Mouse (Mus musculus) forebrain, embryonic 10.5 days (tissue): ENCODE data around the gene Zfp335. TPM values are rescaled to one million over a fixed set of nuclear protein-coding genes. Genes with fewer than 3 reads are reported as not detected.

Source experiments
- DNase-seq: peaks from one replicate; pipeline ENCODE4 v3.0.0-alpha.2; 2017; ENCODE audit warnings: low spot score; ENCODE audit errors: extremely low spot score
- H3K27ac ChIP-seq: fragments of 300-500 bp; sonication (generic); 2 replicates; pipeline ENCODE4 v1.5.1; 2016; ENCODE audit warnings: mild to moderate bottlenecking
- H3K27me3 ChIP-seq: fragments of 300-500 bp; sonication (generic); 2 replicates; pipeline ENCODE4 v1.6.1; 2016; ENCODE audit warnings: mild to moderate bottlenecking; ENCODE audit not compliant: poor library complexity, severe bottlenecking
- H3K36me3 ChIP-seq: fragments of 300-500 bp; sonication (generic); replicated peaks from 2 replicates; pipeline ENCODE4 v1.6.1; 2016; ENCODE audit warnings: mild to moderate bottlenecking, moderate library complexity
- H3K4me1 ChIP-seq: fragments of 300-500 bp; sonication (generic); 2 replicates; pipeline ENCODE4 v1.6.1; 2016
- H3K4me3 ChIP-seq: fragments of 300-500 bp; sonication (generic); 2 replicates; pipeline ENCODE4 v1.5.1; 2016; ENCODE audit warnings: mild to moderate bottlenecking, moderate library complexity
- H3K9me3 ChIP-seq: fragments of 300-500 bp; sonication (generic); 2 replicates; pipeline ENCODE4 v1.6.1; 2016; ENCODE audit warnings: mild to moderate bottlenecking, moderate library complexity
- WGBS: fragments of 180-500 bp; shearing (Covaris S2); methylation state at CpG from one replicate; pipeline ENCODE4 v1.1.7; 2016; 5-methylcytosine and 5-hydroxymethylcytosine counted together
- polyA plus RNA-seq: library from polyadenylated mRNA; unstranded; fragments of >200 nt; fragmentation: Nextera tagmentation; extraction: Ambion mirVana; gene quantifications from 2 replicates; pipeline ENCODE4 v1.2.1, GENCODE M21; 2016

Gene Zfp335
- polyA plus RNA-seq, 1 experiment from 2014 or later, result 16.0 TPM

GRCm38 (mm10) chr2:164942692-164943290 lies 31.2 kb upstream of the Zfp335 start:
- 15% methylated on average over 5 of the region's 5 CpGs for WGBS
- 0 out of 2 replicates have a peak overlapping the region, but pooled peaks have one; percentile 12 for H3K27ac ChIP-seq
- no peaks in the 10 kb centered on the region for H3K9me3 ChIP-seq
- no peak overlapping the region for H3K4me3 ChIP-seq
- H3K4me1 ChIP-seq, result peaks cover 48% of the 10 kb centered on the region
- no peak for DNase-seq
- peaks cover 73% of the 10 kb centered on the region for H3K27me3 ChIP-seq
- H3K36me3 ChIP-seq, result no peaks in the 10 kb centered on the region

- DNase-seq, result no peak
- Histone ChIP-seq H3K27me3 (peaks cover 79% of the 10 kb centered on the region), H3K27ac (no peak within 1 kb of the TSS), H3K4me1 (peaks cover 46% of the 10 kb centered on the region), H3K9me3 (no peaks in the 10 kb centered on the region), H3K4me3 (no peak within 1 kb of the TSS), H3K36me3 (no peaks in the 10 kb centered on the region)
- 25% methylated on average over 10 of the region's 10 CpGs for WGBS
Observed at GRCm38 (mm10) chr2:164940140-164940830, 28.7 kb upstream of the Zfp335 start, which contains the start of gene Mmp9. TSS of gene Mmp9 (plus strand) at chr2:164940780.

GRCm38 (mm10) chr2:164939106-164939505 lies 27.5 kb upstream of the Zfp335 start:
- Histone ChIP-seq H3K27ac (peak overlapping the region; percentile 65), H3K36me3 (no peaks in the 10 kb centered on the region), H3K9me3 (no peaks in the 10 kb centered on the region), H3K4me1 (peaks cover 48% of the 10 kb centered on the region), H3K27me3 (peaks cover 91% of the 10 kb centered on the region), H3K4me3 (peak overlapping the region; percentile 51)
- no peak for DNase-seq
- WGBS, result 2% methylated on average over 11 of the region's 11 CpGs

GRCm38 (mm10) chr2:164938146-164939091 lies 26.9 kb upstream of the Zfp335 start:
- peak overlapping the region; percentile 65 for H3K27ac ChIP-seq
- peak overlapping the region; percentile 51 for H3K4me3 ChIP-seq
- H3K9me3 ChIP-seq, result no peaks in the 10 kb centered on the region
- peaks cover 93% of the 10 kb centered on the region for H3K27me3 ChIP-seq
- no peaks in the 10 kb centered on the region for H3K36me3 ChIP-seq
- H3K4me1 ChIP-seq, result peaks cover 48% of the 10 kb centered on the region
- WGBS, result 3% methylated on average over 39 of the region's 39 CpGs
- DNase-seq, result peak; percentile 58

- Histone ChIP-seq H3K27ac (no peak overlapping the region), H3K4me1 (peaks cover 38% of the 10 kb centered on the region), H3K27me3 (peaks cover 81% of the 10 kb centered on the region), H3K4me3 (no peak overlapping the region), H3K9me3 (no peaks in the 10 kb centered on the region), H3K36me3 (no peaks in the 10 kb centered on the region)
- no peak for DNase-seq
- WGBS, result 81% methylated on average over 4 of the region's 4 CpGs
Observed at GRCm38 (mm10) chr2:164935991-164936390, 24.4 kb upstream of the Zfp335 start.

- peaks cover 56% of the 10 kb centered on the region for H3K27me3 ChIP-seq
- 60% methylated on average over 10 of the region's 10 CpGs for WGBS
Observed at GRCm38 (mm10) chr2:164933534-164933933, 22.0 kb upstream of the Zfp335 start.

GRCm38 (mm10) chr2:164930706-164931581 lies 19.4 kb upstream of the Zfp335 start:
- Histone ChIP-seq H3K27me3 (peaks cover 30% of the 10 kb centered on the region), H3K27ac (no peak overlapping the region), H3K36me3 (no peaks in the 10 kb centered on the region), H3K9me3 (no peaks in the 10 kb centered on the region), H3K4me1 (peaks cover 8% of the 10 kb centered on the region; the same call in 1 of the 2 replicates), H3K4me3 (no peak overlapping the region)
- WGBS, result 73% methylated on average over 11 of the region's 11 CpGs
- no peak for DNase-seq

More at GRCm38 (mm10) chr2:164933534-164933933, 22.0 kb upstream of the Zfp335 start:
- H3K4me3 ChIP-seq, result no peak overlapping the region
- no peak overlapping the region for H3K27ac ChIP-seq
- no peaks in the 10 kb centered on the region for H3K36me3 ChIP-seq
- H3K4me1 ChIP-seq, result peaks cover 14% of the 10 kb centered on the region
- no peaks in the 10 kb centered on the region for H3K9me3 ChIP-seq
- DNase-seq, result no peak

GRCm38 (mm10) chr2:164924100-164924857 lies 12.7 kb upstream of the Zfp335 start:
- H3K4me1 ChIP-seq, result peaks cover 30% of the 10 kb centered on the region
- no peaks in the 10 kb centered on the region for H3K9me3 ChIP-seq
- peaks cover 16% of the 10 kb centered on the region for H3K36me3 ChIP-seq
- H3K27ac ChIP-seq, result no peak overlapping the region
- 34% methylated on average over 11 of the region's 11 CpGs for WGBS
- no peaks in the 10 kb centered on the region; the same call in 1 of the 2 replicates for H3K27me3 ChIP-seq
- H3K4me3 ChIP-seq, result no peak overlapping the region
- peak; percentile 68 for DNase-seq

- H3K9me3 ChIP-seq, result no peaks in the 10 kb centered on the region
- no peak for DNase-seq
- H3K27me3 ChIP-seq, result no peaks in the 10 kb centered on the region; the same call in 1 of the 2 replicates
- peaks cover 20% of the 10 kb centered on the region for H3K36me3 ChIP-seq
- H3K27ac ChIP-seq, result no peak overlapping the region
- H3K4me3 ChIP-seq, result no peak overlapping the region
- WGBS, result 67% methylated on average over 4 of the region's 4 CpGs
- peaks cover 30% of the 10 kb centered on the region for H3K4me1 ChIP-seq
Observed at GRCm38 (mm10) chr2:164923291-164923690, 11.7 kb upstream of the Zfp335 start.

- peaks cover 32% of the 10 kb centered on the region for H3K4me1 ChIP-seq
- no peaks in the 10 kb centered on the region for H3K9me3 ChIP-seq
- WGBS, result 68% methylated on average over 7 of the region's 7 CpGs
- H3K27me3 ChIP-seq, result no peaks in the 10 kb centered on the region; the same call in 1 of the 2 replicates
- no peak overlapping the region for H3K4me3 ChIP-seq
- H3K27ac ChIP-seq, result no peak overlapping the region
- no peak for DNase-seq
- H3K36me3 ChIP-seq, result peaks cover 23% of the 10 kb centered on the region
Observed at GRCm38 (mm10) chr2:164921984-164922383, 10.4 kb upstream of the Zfp335 start.

GRCm38 (mm10) chr2:164918325-164918724 lies 6.8 kb upstream of the Zfp335 start:
- DNase-seq, result peak; percentile 40
- Histone ChIP-seq H3K9me3 (no peaks in the 10 kb centered on the region), H3K27me3 (no peaks in the 10 kb centered on the region), H3K4me1 (peaks cover 24% of the 10 kb centered on the region), H3K27ac (no peak overlapping the region), H3K4me3 (no peak overlapping the region), H3K36me3 (peaks cover 34% of the 10 kb centered on the region)
- WGBS, result 62% methylated on average over 5 of the region's 5 CpGs
